Mouse (Mus musculus): ENCODE data around the gene Evx2. TPM values are rescaled to one million over a fixed set of nuclear protein-coding genes. Genes with fewer than 3 reads are reported as not detected.

The Evx2 gene
- total and polyA plus RNA-seq, 2 experiments from 2014 or later: not detected

DNA sequence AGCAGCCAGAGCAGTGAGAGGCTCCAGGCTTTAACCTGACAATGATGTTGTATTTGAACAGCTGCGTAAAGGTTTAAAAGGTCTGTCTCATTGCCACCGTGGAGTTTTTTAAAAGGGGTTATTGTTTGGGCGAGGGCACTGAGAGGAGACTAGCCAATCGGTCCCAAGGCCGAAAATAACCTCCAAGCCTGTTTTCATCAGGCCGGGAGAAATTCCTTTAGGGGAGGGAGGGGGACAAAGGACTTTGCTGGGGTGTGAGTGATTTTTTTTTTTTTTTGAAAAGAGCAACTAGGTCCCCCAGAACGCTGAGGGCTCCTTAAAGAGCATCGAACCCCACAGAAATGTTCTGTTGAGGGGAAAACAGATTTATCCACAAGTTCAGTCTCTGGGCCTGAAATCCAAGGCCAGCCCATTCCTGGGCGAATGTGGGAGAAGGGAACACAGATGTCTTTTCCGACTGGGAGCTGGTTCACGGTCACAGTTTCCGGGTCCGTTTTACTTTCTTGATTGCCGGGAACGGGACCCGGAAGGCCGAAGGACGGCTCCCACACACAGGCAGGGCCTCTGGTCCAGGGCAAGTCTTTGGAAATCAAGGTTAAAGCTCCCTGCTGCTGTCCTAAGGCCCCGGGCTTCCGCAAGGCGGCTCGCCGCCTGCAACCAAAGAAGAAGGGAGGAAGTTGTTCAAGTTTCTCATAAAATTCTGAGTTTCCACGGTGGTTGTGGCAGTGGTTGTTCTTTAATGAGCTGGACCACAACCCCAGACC is 30.4 kb upstream of the Evx2 start:
- Histone ChIP-seq H3K9ac (replicated peaks; ENCODE audit: low read depth, low read length) (no peak overlapping the region), H3K4me1 (ENCODE audit: control insufficient read depth, insufficient read depth) (no peaks in the 10 kb centered on the region), H3K4me3 (ENCODE audit: low read depth, low read length) (no peak overlapping the region), H3K27ac (ENCODE audit: low read depth) (no peak overlapping the region), H3K9me3 (replicated peaks; ENCODE audit: control insufficient read depth, low read length) (no peaks in the 10 kb centered on the region), H3K27me3 (ENCODE audit: control insufficient read depth, insufficient read depth, low read length) (peaks cover 99% of the 10 kb centered on the region), H3K36me3 (replicated peaks; ENCODE audit: control insufficient read depth, insufficient read depth, low read length) (no peaks in the 10 kb centered on the region), H3K4me2 (ENCODE audit: low read depth, low read length) (no peak overlapping the region)
- DNase-seq (ENCODE audit: low spot score) (no peak), ATAC-seq (ENCODE audit: insufficient read depth, low read depth) (no peak)
- WGBS: 2% methylated on average over 24 of the region's 24 CpGs
- TF ChIP-seq CTCF (IDR thresholded peaks at IDR 0.05; ENCODE audit: low read depth): no peak
- TF ChIP-seq EP300 (IDR thresholded peaks at IDR 0.05; ENCODE audit: low read depth): no peak

DNA sequence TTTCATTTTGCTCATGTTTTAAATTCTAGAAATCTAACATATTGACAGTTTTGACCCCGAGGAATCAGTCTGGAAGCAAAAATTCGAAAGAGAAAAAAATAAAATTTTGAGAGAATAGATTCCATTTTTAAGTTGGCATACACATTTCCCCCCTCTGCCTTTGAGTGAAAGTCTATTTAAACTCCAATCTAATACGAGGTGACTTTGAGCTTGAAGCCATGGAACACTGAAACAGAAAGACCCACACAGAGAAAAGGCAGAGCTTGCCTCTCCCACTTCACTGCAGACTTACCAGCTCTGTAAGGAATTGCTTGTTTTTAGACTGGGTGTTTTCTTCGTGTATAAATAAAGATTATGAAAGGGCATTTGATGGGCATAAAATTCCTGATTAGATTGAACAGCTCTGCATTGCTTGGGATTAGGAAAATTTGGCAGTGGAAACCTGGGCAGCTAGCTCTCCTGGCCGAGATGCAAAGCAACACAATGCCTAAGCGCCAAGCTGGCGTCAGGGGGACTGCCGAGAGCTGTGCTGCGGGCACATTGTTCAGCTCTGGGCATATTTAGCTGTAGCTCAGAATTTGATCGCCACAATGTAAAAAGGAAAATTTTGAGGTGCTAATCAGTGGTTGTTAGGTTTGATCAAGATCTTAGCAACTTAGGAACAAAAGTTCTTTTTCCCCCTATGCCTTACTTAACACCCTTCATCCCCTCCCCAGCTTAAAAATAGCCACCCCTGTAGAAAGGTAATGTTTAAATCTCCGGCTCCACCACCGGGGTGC is 29.6 kb upstream of the Evx2 start:
- H3K4me2 ChIP-seq (ENCODE audit: low read depth, low read length): no peak overlapping the region
- no peak overlapping the region for H3K9ac ChIP-seq (replicated peaks; ENCODE audit: low read depth, low read length)
- H3K4me1 ChIP-seq (ENCODE audit: control insufficient read depth, insufficient read depth): no peaks in the 10 kb centered on the region
- no peak overlapping the region for H3K27ac ChIP-seq (ENCODE audit: low read depth)
- WGBS: 8% methylated on average over 12 of the region's 12 CpGs
- H3K36me3 ChIP-seq (replicated peaks; ENCODE audit: control insufficient read depth, insufficient read depth, low read length): no peaks in the 10 kb centered on the region
- no peak for ATAC-seq (ENCODE audit: insufficient read depth, low read depth)
- TF ChIP-seq CTCF (IDR thresholded peaks at IDR 0.05; ENCODE audit: low read depth): no peak
- no peak for TF ChIP-seq EP300 (IDR thresholded peaks at IDR 0.05; ENCODE audit: low read depth)
- peaks cover 99% of the 10 kb centered on the region for H3K27me3 ChIP-seq (ENCODE audit: control insufficient read depth, insufficient read depth, low read length)
- DNase-seq (ENCODE audit: low spot score): no peak
- H3K4me3 ChIP-seq (ENCODE audit: low read depth, low read length): no peak overlapping the region
- H3K9me3 ChIP-seq (replicated peaks; ENCODE audit: control insufficient read depth, low read length): no peaks in the 10 kb centered on the region

DNA sequence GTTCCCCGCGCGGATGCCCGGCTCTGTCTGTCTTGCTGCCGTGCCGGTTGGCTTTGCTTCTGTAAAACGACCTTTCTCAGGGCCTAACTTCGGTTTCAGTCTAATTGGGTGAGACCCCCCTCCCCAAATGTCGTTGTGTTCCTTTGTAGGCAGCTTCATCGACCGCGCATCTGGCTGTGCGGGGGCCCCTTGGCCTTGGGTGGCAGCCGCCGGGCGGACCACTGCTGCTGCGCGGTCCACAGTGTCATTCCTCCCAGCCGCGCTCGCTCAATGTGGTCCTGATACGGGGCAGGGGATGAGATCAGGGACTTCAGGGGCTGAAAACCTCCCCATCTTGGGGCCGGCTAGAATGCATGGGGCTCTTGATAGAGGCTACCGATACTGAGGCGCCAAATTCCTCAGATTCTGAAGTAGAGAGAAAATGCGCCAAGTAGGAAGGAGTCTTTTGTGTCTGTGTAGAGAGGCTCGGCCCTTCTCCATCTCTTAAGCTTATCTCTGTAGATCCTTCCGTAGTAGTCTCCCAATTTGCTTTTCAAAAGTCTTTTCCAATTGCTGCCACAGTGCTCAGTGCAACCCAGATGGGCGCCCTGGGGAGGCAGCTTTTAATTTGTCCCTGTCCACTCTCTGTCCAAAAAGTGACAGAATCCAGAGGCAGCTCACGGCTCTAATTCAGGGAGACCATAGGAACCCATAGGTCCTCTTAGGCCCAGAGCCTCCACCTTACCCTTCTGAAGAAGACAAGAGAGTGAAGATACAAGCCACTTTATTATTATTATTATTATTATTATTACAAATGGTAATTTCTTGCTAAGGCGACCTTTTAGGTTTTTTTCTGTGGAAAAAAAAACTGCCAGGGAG is 28.6 kb upstream of the Evx2 start:
- Histone ChIP-seq H3K9me3 (replicated peaks; ENCODE audit: control insufficient read depth, low read length) (no peaks in the 10 kb centered on the region), H3K27me3 (ENCODE audit: control insufficient read depth, insufficient read depth, low read length) (peaks cover 99% of the 10 kb centered on the region)

DNA sequence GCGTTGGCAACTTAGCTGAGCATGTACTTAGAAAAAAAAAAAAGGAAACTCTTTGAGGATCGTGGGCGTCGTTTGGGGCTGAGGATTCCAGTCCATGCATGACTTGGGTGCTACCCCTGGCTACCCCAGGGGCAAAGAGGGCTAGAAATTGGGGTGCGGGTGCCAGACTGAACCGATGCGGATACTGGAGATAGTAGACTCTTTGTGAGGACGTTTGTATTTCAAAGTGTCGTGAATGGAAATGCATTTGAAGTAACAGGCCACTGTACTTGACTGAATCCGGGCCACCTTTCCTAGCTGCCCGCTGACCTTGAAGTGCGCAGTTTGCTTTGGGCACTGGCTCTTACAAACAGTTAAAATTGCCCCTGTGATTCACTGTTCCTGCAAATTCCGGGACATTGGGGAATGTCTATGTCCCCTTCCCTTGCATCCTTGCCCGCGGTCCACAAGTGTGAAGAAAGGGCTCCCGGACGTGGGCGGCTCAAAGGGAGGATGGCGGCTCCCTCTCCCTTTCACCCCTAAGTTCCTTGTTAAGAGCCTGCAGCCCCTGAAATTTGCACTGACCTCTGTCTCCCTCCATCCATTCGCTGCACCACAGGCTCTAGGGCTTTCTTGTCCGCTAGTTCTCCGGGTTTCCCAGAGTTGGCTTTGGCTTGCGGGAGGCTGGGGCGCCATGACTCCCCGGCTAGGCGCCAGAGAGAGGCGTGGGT is 27.8 kb upstream of the Evx2 start:
- Histone ChIP-seq H3K9ac (replicated peaks; ENCODE audit: low read depth, low read length) (no peak overlapping the region), H3K4me2 (ENCODE audit: low read depth, low read length) (no peak overlapping the region), H3K4me1 (ENCODE audit: control insufficient read depth, insufficient read depth) (peaks cover 4% of the 10 kb centered on the region; the same call in 1 of the 2 replicates), H3K36me3 (replicated peaks; ENCODE audit: control insufficient read depth, insufficient read depth, low read length) (no peaks in the 10 kb centered on the region), H3K4me3 (ENCODE audit: low read depth, low read length) (0 out of 2 replicates have a peak overlapping the region, but pooled peaks have one; percentile 3), H3K9me3 (replicated peaks; ENCODE audit: control insufficient read depth, low read length) (no peaks in the 10 kb centered on the region), H3K27ac (ENCODE audit: low read depth) (no peak overlapping the region), H3K27me3 (ENCODE audit: control insufficient read depth, insufficient read depth, low read length) (peaks cover 99% of the 10 kb centered on the region)
- 2% methylated on average over 27 of the region's 27 CpGs for WGBS
- DNase-seq (ENCODE audit: low spot score) (no peak), ATAC-seq (ENCODE audit: insufficient read depth, low read depth) (no peak)
- TF ChIP-seq EP300 (IDR thresholded peaks at IDR 0.05; ENCODE audit: low read depth): no peak
- TF ChIP-seq CTCF (IDR thresholded peaks at IDR 0.05; ENCODE audit: low read depth): no peak

More for the DNA sequence above, 28.6 kb upstream of the Evx2 start:
- 2% methylated on average over 31 of the region's 31 CpGs for WGBS
- Histone ChIP-seq H3K4me1 (ENCODE audit: control insufficient read depth, insufficient read depth) (no peaks in the 10 kb centered on the region), H3K9ac (replicated peaks; ENCODE audit: low read depth, low read length) (no peak overlapping the region), H3K4me3 (ENCODE audit: low read depth, low read length) (0 out of 2 replicates have a peak overlapping the region, but pooled peaks have one; percentile 3), H3K4me2 (ENCODE audit: low read depth, low read length) (no peak overlapping the region), H3K27ac (ENCODE audit: low read depth) (no peak overlapping the region), H3K36me3 (replicated peaks; ENCODE audit: control insufficient read depth, insufficient read depth, low read length) (no peaks in the 10 kb centered on the region)
- TF ChIP-seq EP300 (IDR thresholded peaks at IDR 0.05; ENCODE audit: low read depth) (no peak), CTCF (IDR thresholded peaks at IDR 0.05; ENCODE audit: low read depth) (no peak)
- ATAC-seq (ENCODE audit: insufficient read depth, low read depth) (no peak), DNase-seq (ENCODE audit: low spot score) (no peak)
